Mouse (Mus musculus): ENCODE results near the gene Defa37. TPM values are rescaled to one million over a fixed set of nuclear protein-coding genes. Genes with fewer than 3 reads are reported as not detected.
"Not testable (repeated sequence)": the region's sequence is repeated elsewhere in the genome, so short reads cannot be mapped to it uniquely, and the experiment has no call there.

Gene Defa37
- total RNA-seq (2014; rRNA removed) (not detected in 2 replicates), polyA plus RNA-seq (2015; fragmentation: Nextera tagmentation; extraction: Ambion mirVana) (not detected in 2 replicates)

GRCm38 (mm10) chr8:21565086-21565485 is at the start of gene Defa37:
Gene Defa37 (plus strand): TSS chr8:21565386.
- H3K9ac ChIP-seq; H3K27ac ChIP-seq (ENCODE audit: low read depth, low read length); H3K4me1 ChIP-seq (ENCODE audit: insufficient read depth); H3K4me2 ChIP-seq (ENCODE audit: low read depth); H3K4me3 ChIP-seq (ENCODE audit: low read depth, low read length); H3K9me3 ChIP-seq (ENCODE audit: low read length); DNase-seq; H3K27me3 ChIP-seq (ENCODE audit: insufficient read depth, low read length); H3K36me3 ChIP-seq (ENCODE audit: insufficient read depth); ATAC-seq: not testable (repeated sequence)
- WGBS = no CpG with 5 or more reads among the region's 1 CpGs

GRCm38 (mm10) chr8:21528732-21529131 is 36.5 kb upstream of the Defa37 start, which contains the start of gene Defa32:
Gene Defa32 (plus strand): TSS chr8:21529032.
- H3K4me1 ChIP-seq (ENCODE audit: insufficient read depth); H3K36me3 ChIP-seq (ENCODE audit: insufficient read depth); H3K27ac ChIP-seq (ENCODE audit: low read depth, low read length); H3K9ac ChIP-seq; H3K4me3 ChIP-seq (ENCODE audit: low read depth, low read length); DNase-seq; H3K4me2 ChIP-seq (ENCODE audit: low read depth); ATAC-seq; H3K27me3 ChIP-seq (ENCODE audit: insufficient read depth, low read length); H3K9me3 ChIP-seq (ENCODE audit: low read length): not testable (repeated sequence)
- WGBS = no CpG with 5 or more reads among the region's 2 CpGs

- H3K9me3 ChIP-seq (ENCODE audit: low read length); H3K4me2 ChIP-seq (ENCODE audit: low read depth); ATAC-seq; H3K4me3 ChIP-seq (ENCODE audit: low read depth, low read length); H3K27ac ChIP-seq (ENCODE audit: low read depth, low read length); H3K36me3 ChIP-seq (ENCODE audit: insufficient read depth); H3K9ac ChIP-seq; H3K4me1 ChIP-seq (ENCODE audit: insufficient read depth); DNase-seq; H3K27me3 ChIP-seq (ENCODE audit: insufficient read depth, low read length): not testable (repeated sequence)
- no CpG with 5 or more reads among the region's 1 CpGs for WGBS
Observed at GRCm38 (mm10) chr8:21582706-21583105, 17.5 kb downstream of the Defa37 start, which contains the start of gene Defa28. Gene Defa28 (plus strand): TSS chr8:21583006.

- H3K9ac ChIP-seq; H3K4me1 ChIP-seq (ENCODE audit: insufficient read depth); H3K27ac ChIP-seq (ENCODE audit: low read depth, low read length); DNase-seq; H3K9me3 ChIP-seq (ENCODE audit: low read length); H3K4me2 ChIP-seq (ENCODE audit: low read depth); H3K27me3 ChIP-seq (ENCODE audit: insufficient read depth, low read length); H3K4me3 ChIP-seq (ENCODE audit: low read depth, low read length); H3K36me3 ChIP-seq (ENCODE audit: insufficient read depth); ATAC-seq: not testable (repeated sequence)
- no CpG with 5 or more reads among the region's 1 CpGs for WGBS
Observed at GRCm38 (mm10) chr8:21594408-21594807, 29.2 kb downstream of the Defa37 start, which contains the start of gene Gm7861. Gene Gm7861 (minus strand): TSS chr8:21594508.

Other genes with a start within 250 kb of the Defa37 start
- gene Defa27, start 249.8 kb upstream of the Defa37 start, total RNA-seq (2014; rRNA removed) = not detected in 2 replicates
- gene Defa27, start 249.8 kb upstream of the Defa37 start, polyA plus RNA-seq (2015; fragmentation: Nextera tagmentation; extraction: Ambion mirVana) = not detected in 2 replicates
- not detected in 2 replicates for gene Defa29, start 238.4 kb upstream of the Defa37 start, total RNA-seq (2014; rRNA removed)
- gene Defa29, start 238.4 kb upstream of the Defa37 start, polyA plus RNA-seq (2015; fragmentation: Nextera tagmentation; extraction: Ambion mirVana) = not detected in 2 replicates
- not detected in 2 replicates for gene Defa2, start 186.9 kb upstream of the Defa37 start, total RNA-seq (2014; rRNA removed)
- not detected in 2 replicates for gene Defa2, start 186.9 kb upstream of the Defa37 start, polyA plus RNA-seq (2015; fragmentation: Nextera tagmentation; extraction: Ambion mirVana)
- not detected in 2 replicates for gene Defa33, start 173.6 kb upstream of the Defa37 start, total RNA-seq (2014; rRNA removed)
- not detected in 2 replicates for gene Defa33, start 173.6 kb upstream of the Defa37 start, polyA plus RNA-seq (2015; fragmentation: Nextera tagmentation; extraction: Ambion mirVana)
- not detected in 2 replicates for gene Defa36, start 138.0 kb upstream of the Defa37 start, total RNA-seq (2014; rRNA removed)
- not detected in 2 replicates for gene Defa36, start 138.0 kb upstream of the Defa37 start, polyA plus RNA-seq (2015; fragmentation: Nextera tagmentation; extraction: Ambion mirVana)
- gene Gm7849, start 108.8 kb upstream of the Defa37 start, total RNA-seq (2014; rRNA removed) = not detected in 2 replicates
- not detected in 2 replicates for gene Gm7849, start 108.8 kb upstream of the Defa37 start, polyA plus RNA-seq (2015; fragmentation: Nextera tagmentation; extraction: Ambion mirVana)
- not detected in 2 replicates for gene Defa20, start 56.1 kb upstream of the Defa37 start, total RNA-seq (2014; rRNA removed)
- not detected in 2 replicates for gene Defa20, start 56.1 kb upstream of the Defa37 start, polyA plus RNA-seq (2015; fragmentation: Nextera tagmentation; extraction: Ambion mirVana)
- gene Defa32, start 36.4 kb upstream of the Defa37 start, total RNA-seq (2014; rRNA removed) = not detected in 2 replicates
- not detected in 2 replicates for gene Defa32, start 36.4 kb upstream of the Defa37 start, polyA plus RNA-seq (2015; fragmentation: Nextera tagmentation; extraction: Ambion mirVana)
- not detected in 2 replicates for gene Defa28, start 17.6 kb downstream of the Defa37 start, total RNA-seq (2014; rRNA removed)
- gene Defa28, start 17.6 kb downstream of the Defa37 start, polyA plus RNA-seq (2015; fragmentation: Nextera tagmentation; extraction: Ambion mirVana) = not detected in 2 replicates
- gene Gm7861, start 29.1 kb downstream of the Defa37 start, total RNA-seq (2014; rRNA removed) = not detected in 2 replicates
- gene Gm7861, start 29.1 kb downstream of the Defa37 start, polyA plus RNA-seq (2015; fragmentation: Nextera tagmentation; extraction: Ambion mirVana) = not detected in 2 replicates
- not detected in 2 replicates for gene Defa26, start 52.8 kb downstream of the Defa37 start, total RNA-seq (2014; rRNA removed)
- gene Defa26, start 52.8 kb downstream of the Defa37 start, polyA plus RNA-seq (2015; fragmentation: Nextera tagmentation; extraction: Ambion mirVana) = not detected in 2 replicates
- not detected in 2 replicates for gene Defa17, start 90.4 kb downstream of the Defa37 start, total RNA-seq (2014; rRNA removed)
- gene Defa17, start 90.4 kb downstream of the Defa37 start, polyA plus RNA-seq (2015; fragmentation: Nextera tagmentation; extraction: Ambion mirVana) = not detected in 2 replicates
- not detected in 2 replicates for gene Defa34, start 100.4 kb downstream of the Defa37 start, total RNA-seq (2014; rRNA removed)
- gene Defa34, start 100.4 kb downstream of the Defa37 start, polyA plus RNA-seq (2015; fragmentation: Nextera tagmentation; extraction: Ambion mirVana) = not detected in 2 replicates
- not detected in 2 replicates for gene AY761184, start 138.3 kb downstream of the Defa37 start, total RNA-seq (2014; rRNA removed)
- gene AY761184, start 138.3 kb downstream of the Defa37 start, polyA plus RNA-seq (2015; fragmentation: Nextera tagmentation; extraction: Ambion mirVana) = not detected in 2 replicates
- gene Defa24, start 169.1 kb downstream of the Defa37 start, total RNA-seq (2014; rRNA removed) = not detected in 2 replicates
- gene Defa24, start 169.1 kb downstream of the Defa37 start, polyA plus RNA-seq (2015; fragmentation: Nextera tagmentation; extraction: Ambion mirVana) = not detected in 2 replicates